Mouse (Mus musculus): ENCODE results near the gene Espl1. TPM values are rescaled to one million over a fixed set of nuclear protein-coding genes. Genes with fewer than 3 reads are reported as not detected.
"Not testable (repeated sequence)": the region's sequence is repeated elsewhere in the genome, so short reads cannot be mapped to it uniquely, and the experiment has no call there.

The Espl1 gene
- total RNA-seq, 1 experiment from 2014 or later: 8.5 TPM

GRCm38 (mm10) chr15:102315292-102315691, 19.2 kb downstream of the Espl1 start:
- no peak for ATAC-seq (replicated peaks in 1 of 2; ENCODE audit: insufficient read depth in 1 of 2, low FRiP score in 2 of 2, low TSS enrichment in 1 of 2, low read depth in 1 of 2, poor library complexity in 2 of 2, severe bottlenecking in 2 of 2)

- peak; percentile 80 to 85 for ATAC-seq (replicated peaks in 1 of 2; ENCODE audit: insufficient read depth in 1 of 2, low FRiP score in 2 of 2, low TSS enrichment in 1 of 2, low read depth in 1 of 2, poor library complexity in 2 of 2, severe bottlenecking in 2 of 2)
Measured at GRCm38 (mm10) chr15:102316263-102316662, 20.2 kb downstream of the Espl1 start.

DNA sequence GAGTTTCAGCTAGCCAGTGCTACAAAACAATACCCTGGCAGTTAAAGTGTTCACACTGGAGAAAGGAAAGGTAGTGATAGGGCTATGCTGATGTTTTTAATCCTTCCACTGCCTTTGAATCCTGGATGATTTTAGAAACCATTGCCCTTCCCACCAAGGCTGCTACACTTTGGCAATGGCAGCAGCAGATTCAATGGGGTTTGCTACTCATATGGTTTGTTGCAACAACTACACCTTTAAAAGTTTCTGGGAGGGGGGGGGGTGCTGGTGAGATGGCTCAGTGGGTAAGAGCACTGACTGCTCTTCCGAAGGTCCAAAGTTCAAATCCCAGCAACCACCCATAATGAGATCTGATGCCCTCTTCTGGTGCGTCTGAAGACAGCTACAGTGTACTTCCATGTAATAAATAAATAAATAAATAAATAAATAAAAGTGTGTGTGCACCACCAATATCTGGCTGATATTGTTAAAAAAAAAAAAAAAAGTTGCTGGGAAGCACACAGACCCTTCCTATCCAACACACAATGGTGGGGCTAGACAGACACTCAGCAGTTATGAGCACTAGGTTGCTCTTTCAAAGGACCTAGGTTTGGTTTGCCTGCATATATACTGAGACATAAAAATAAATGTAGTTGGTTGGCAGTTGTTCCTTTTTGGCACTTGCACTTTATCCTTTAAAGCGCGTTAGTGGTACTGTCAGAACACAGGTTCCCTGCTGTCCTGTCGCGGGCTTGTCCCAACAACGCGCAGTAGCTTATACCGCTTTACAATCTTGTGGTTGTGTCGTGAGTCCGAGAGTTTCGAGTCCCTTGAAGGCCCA, 28.8 kb downstream of the Espl1 start:
- no peak for ATAC-seq (replicated peaks in 1 of 2; ENCODE audit: insufficient read depth in 1 of 2, low FRiP score in 2 of 2, low TSS enrichment in 1 of 2, low read depth in 1 of 2, poor library complexity in 2 of 2, severe bottlenecking in 2 of 2)

DNA sequence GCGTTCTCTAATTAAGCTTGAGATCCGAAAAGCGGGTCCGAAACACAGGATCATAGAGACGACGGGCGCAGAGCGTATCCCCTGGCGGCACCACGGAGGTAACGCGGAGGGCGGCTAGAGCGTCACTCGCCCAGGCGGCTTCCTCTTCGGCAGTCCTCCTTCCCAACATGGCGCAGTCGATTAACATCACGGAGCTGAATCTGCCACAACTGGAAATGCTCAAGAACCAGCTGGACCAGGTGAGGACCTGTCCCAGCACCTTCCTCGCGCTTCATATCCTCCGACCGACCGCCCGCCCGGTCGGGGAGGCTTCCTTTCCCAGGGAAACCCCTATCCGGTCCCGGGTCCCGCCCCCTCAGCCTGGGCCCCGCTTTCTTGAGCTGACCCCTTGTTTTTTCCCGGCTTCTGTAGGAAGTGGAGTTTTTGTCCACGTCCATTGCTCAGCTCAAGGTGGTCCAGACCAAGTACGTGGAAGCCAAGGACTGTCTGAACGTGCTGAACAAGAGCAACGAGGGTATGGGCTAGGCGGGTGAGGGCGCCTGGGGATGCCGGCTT, 30.0 kb downstream of the Espl1 start, which contains the start of gene Pfdn5:
Gene Pfdn5, plus strand, starts transcription at position 95 of the 555 bp plus-strand sequence.
- ATAC-seq (replicated peaks in 1 of 2; ENCODE audit: insufficient read depth in 1 of 2, low FRiP score in 2 of 2, low TSS enrichment in 1 of 2, low read depth in 1 of 2, poor library complexity in 2 of 2, severe bottlenecking in 2 of 2): peak; percentile 99

DNA sequence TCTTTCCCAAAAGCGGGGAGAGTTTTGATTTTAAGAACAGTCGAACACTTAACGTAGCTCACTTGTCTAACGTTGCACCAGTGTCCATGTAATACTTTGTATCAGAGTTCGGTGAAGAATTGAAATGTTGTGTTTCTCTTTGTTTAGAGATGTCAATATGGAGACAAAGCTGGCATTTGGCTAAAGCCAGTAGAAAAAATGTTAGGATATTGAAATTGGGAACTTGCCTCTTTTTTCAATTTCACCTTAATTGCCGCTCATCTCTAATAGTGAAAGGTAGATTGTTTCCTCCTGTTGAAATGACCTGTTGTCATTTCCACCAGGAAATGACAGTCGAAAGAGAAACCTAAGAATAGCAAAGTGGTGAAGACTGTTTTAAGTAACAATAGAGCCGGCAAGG, 30.8 kb downstream of the Espl1 start:
- ATAC-seq (replicated peaks in 1 of 2; ENCODE audit: insufficient read depth in 1 of 2, low FRiP score in 2 of 2, low TSS enrichment in 1 of 2, low read depth in 1 of 2, poor library complexity in 2 of 2, severe bottlenecking in 2 of 2): no peak

DNA sequence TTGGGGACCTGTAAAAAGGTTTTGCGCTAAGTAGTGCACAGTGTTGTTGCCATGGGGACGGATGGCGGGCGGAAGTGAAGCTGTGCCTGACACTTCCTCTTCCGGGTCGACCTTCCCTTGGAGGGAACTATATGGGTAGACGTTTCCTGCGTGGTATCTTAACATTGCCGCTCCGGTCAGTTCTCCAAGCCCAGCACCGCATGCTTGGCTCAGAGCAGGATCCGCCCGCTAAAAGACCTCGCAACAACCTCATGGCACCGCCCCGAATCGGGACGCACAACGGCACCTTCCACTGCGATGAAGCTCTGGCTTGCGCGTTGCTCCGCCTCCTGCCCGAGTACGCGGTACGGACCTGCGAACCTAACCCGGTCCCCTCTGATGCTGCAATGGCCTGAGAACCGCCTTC, 35.5 kb downstream of the Espl1 start, which contains the start of gene Myg1:
Gene Myg1, plus strand, starts transcription at position 100 of the 406 bp plus-strand sequence.
- peak; percentile 95 to 97 for ATAC-seq (replicated peaks in 1 of 2; ENCODE audit: insufficient read depth in 1 of 2, low FRiP score in 2 of 2, low TSS enrichment in 1 of 2, low read depth in 1 of 2, poor library complexity in 2 of 2, severe bottlenecking in 2 of 2)

DNA sequence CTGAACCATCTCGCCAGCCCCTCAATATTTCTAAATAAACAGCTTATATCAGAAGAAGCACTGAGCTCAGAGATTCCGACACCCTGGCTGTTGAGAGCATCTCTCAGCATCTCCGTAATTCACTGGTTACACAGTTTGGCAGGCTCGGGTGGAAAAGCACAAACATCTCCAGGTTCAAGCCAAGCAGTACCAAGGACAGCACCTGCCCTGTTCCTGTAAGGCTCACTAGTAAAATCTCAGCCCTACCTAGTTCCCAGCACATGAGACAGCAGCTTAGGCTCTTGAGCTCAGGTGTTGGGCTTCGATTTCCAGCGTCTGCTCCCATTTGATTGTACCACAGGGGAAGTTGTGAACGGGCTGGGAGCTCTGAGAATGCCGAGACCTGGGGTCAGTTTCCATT, 39.2 kb downstream of the Espl1 start:
- ATAC-seq (replicated peaks in 1 of 2; ENCODE audit: insufficient read depth in 1 of 2, low FRiP score in 2 of 2, low TSS enrichment in 1 of 2, low read depth in 1 of 2, poor library complexity in 2 of 2, severe bottlenecking in 2 of 2): no peak

DNA sequence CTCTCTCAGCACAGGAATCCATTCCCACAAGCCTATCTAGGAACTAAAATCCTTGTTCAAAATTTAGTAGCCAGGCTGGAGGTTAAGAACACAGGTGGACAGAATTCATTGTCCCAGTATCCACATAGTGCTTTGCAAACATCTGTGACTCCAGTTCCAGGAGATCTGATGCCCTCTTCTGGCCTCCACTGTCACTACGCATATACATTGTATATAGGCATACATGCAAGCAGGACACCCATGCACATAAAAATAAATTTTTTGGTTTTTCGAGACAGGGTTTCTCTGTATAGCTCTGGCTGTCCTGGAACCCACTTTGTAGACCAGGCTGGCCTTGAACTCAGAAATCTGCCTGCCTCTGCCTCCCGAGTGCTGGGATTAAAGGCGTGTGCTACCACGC, 39.9 kb downstream of the Espl1 start:
- ATAC-seq (replicated peaks in 1 of 2; ENCODE audit: insufficient read depth in 1 of 2, low FRiP score in 2 of 2, low TSS enrichment in 1 of 2, low read depth in 1 of 2, poor library complexity in 2 of 2, severe bottlenecking in 2 of 2): not testable (repeated sequence)

DNA sequence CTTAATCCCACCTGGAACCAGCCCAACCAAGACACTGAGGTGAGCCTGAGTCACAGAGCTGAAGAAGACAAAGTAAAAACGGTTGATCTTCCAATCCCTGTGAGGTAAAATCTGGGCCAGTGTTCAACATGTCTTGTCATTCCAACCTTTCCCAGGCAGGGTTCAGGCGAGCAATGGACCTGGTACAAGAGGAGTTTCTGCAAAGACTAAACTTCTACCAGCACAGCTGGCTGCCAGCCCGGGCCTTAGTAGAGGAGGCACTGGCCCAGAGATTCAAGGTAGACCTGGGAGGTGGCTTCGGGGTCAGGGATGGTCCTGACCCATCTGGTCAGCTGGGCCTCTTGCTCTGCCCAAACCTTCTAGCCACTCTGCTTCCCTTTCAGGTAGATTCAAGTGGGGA, 40.9 kb downstream of the Espl1 start:
- ATAC-seq (replicated peaks in 1 of 2; ENCODE audit: insufficient read depth in 1 of 2, low FRiP score in 2 of 2, low TSS enrichment in 1 of 2, low read depth in 1 of 2, poor library complexity in 2 of 2, severe bottlenecking in 2 of 2): no peak

DNA sequence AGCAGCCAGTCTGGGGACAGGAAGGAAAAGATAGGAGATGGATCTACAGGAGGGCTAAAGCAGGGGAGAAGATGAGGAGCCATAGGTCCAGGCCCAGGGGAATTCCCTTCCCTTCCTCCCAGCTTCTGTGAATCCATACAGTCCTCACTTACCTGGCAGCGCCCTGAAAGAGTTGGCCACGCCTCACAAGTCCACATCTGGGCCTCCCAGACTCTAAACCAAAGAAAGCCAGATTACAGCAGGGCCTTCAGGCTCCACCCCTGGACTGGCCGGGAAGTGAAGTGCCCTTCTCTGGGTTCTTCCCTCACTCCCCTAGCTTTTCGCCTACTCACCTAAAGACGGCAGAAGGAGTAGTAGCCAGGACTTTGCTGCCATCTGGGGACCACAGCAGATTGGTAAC, 43.5 kb downstream of the Espl1 start:
- ATAC-seq (replicated peaks in 1 of 2; ENCODE audit: insufficient read depth in 1 of 2, low FRiP score in 2 of 2, low TSS enrichment in 1 of 2, low read depth in 1 of 2, poor library complexity in 2 of 2, severe bottlenecking in 2 of 2): no peak

- ATAC-seq (replicated peaks in 1 of 2; ENCODE audit: insufficient read depth in 1 of 2, low FRiP score in 2 of 2, low TSS enrichment in 1 of 2, low read depth in 1 of 2, poor library complexity in 2 of 2, severe bottlenecking in 2 of 2): peak; percentile 59 to 72; a peak in 3 of 4 replicates
Measured at GRCm38 (mm10) chr15:102341580-102341979, 45.5 kb downstream of the Espl1 start.

DNA sequence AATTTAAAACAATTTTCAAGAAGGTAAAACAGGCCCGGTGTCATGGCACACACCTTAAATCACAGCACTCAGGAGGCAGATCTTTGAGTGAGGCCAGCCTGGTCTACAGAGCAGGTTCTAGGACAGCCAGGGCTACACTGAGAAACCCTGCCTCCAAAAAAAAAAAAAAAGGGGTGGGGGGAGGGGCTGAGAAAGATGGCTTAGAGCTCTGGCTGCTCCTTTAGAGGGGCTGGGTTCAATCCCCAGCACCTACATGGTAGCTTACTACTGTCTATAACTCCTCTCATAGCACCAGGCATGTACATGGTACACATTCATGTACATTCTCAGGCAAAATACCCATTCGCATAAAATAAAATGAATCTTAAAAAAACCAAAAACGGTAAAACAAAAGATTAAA, 48.4 kb downstream of the Espl1 start:
- ATAC-seq (replicated peaks in 1 of 2; ENCODE audit: insufficient read depth in 1 of 2, low FRiP score in 2 of 2, low TSS enrichment in 1 of 2, low read depth in 1 of 2, poor library complexity in 2 of 2, severe bottlenecking in 2 of 2): no peak

- no peak for ATAC-seq (replicated peaks in 1 of 2; ENCODE audit: insufficient read depth in 1 of 2, low FRiP score in 2 of 2, low TSS enrichment in 1 of 2, low read depth in 1 of 2, poor library complexity in 2 of 2, severe bottlenecking in 2 of 2)
Measured at GRCm38 (mm10) chr15:102346444-102346843, 50.4 kb downstream of the Espl1 start.

- ATAC-seq (replicated peaks in 1 of 2; ENCODE audit: insufficient read depth in 1 of 2, low FRiP score in 2 of 2, low TSS enrichment in 1 of 2, low read depth in 1 of 2, poor library complexity in 2 of 2, severe bottlenecking in 2 of 2): peak; percentile 95 to 97
Measured at GRCm38 (mm10) chr15:102350138-102350941, 54.3 kb downstream of the Espl1 start, which contains the start of gene Aaas. Gene Aaas (minus strand): TSS chr15:102350771.

DNA sequence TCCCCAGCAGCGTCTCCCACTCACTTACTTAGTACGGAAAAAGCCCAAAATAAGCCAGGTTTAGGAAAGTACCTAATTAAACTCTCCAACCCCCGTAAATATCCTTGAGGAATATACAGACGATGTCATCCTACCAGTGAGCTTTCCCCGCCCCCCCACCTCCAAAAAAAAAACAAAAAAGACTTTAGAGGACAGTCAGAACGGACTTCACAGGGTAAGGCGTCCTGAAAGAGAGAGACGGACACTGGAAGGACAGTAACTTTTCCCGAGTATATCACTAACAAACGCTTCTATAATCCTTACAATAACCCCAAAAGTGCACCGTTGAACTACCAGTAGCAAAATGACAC, 54.9 kb downstream of the Espl1 start:
- ATAC-seq (replicated peaks in 1 of 2; ENCODE audit: insufficient read depth in 1 of 2, low FRiP score in 2 of 2, low TSS enrichment in 1 of 2, low read depth in 1 of 2, poor library complexity in 2 of 2, severe bottlenecking in 2 of 2): 0 out of 4 replicates have a peak, but pooled peaks of 1 of the 2 experiments have one; percentile 2

- no peak for ATAC-seq (replicated peaks in 1 of 2; ENCODE audit: insufficient read depth in 1 of 2, low FRiP score in 2 of 2, low TSS enrichment in 1 of 2, low read depth in 1 of 2, poor library complexity in 2 of 2, severe bottlenecking in 2 of 2)
Measured at GRCm38 (mm10) chr15:102352177-102352576, 56.1 kb downstream of the Espl1 start.

DNA sequence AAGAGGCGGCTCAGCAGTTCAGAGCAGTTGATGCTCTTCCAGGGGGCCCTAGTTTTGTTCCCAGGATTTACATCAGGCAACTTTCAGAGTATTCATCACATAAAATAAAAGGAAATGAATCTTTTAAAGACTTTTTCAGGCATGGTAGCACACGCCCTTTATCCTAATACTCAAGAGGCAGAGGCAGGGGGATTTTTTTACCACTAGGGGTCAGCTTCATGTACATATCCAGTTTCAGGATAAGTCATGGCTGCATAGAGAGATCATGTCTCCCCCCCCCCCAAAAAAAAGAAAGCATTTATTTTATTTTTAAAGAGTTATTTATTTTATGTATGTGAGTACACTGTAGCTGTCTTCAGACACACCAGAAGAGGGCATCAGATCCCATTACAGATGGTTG, 57.9 kb downstream of the Espl1 start:
- no peak for ATAC-seq (replicated peaks in 1 of 2; ENCODE audit: insufficient read depth in 1 of 2, low FRiP score in 2 of 2, low TSS enrichment in 1 of 2, low read depth in 1 of 2, poor library complexity in 2 of 2, severe bottlenecking in 2 of 2)

All from hematopoietic stem cell, adult 5-6 weeks (primary cell).